Mouse (Mus musculus) embryo, embryonic 10 days (tissue): Measurements from ENCODE around the gene Lca5l.

Experiments used
- DNase-seq: peaks from one replicate; pipeline ENCODE4 v3.0.0-alpha.2; 2015; ENCODE audit warnings: low spot score

Lca5l gene

DNA sequence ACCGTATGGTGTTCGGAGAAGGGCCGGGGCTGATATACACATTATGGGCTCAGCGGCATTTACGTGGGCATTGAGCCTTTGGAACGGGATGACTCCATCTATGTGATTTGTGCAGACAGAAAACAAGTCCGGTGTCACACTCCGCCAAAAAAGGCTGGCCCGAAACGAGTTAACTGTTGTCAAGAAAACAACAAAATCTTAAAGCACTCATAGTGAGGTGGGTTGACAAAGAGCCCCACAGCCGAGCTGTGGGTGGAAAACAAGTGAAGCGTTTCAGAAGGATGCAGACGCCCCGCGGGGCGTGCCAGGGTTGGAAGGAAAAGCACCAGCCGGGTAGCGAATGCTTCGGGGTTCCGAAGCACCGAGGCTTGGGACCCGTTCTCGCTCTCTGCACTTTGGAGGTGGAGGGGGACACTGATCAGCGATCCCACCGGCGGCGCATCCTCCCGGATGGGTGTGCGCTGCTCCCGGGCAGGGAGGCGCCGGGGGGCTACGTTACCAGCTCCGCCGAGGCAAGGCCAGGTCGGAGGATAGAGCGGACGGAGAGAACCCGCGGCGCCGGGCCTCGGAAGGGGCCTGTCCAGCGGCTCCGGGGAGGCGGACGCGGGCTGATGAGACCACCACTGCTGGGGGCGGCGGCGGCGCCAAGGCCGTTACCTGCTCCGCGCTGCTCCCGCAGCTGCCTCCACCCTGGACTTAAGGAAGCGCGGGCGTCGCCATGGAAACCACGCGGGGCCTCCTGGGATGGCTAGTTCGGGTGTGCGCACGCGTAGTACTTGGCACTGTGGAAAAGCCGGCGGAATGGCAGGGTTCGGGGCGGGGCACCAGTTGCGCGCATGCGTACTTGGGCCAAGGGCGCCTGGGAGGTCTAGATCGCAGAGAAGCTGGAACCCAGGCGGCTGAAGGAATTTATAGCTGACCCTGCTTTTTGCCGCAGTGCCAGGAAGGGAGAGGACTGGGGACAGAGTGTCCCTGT is at the start of gene Lca5l:
Lca5l (minus strand) TSS at position 741 of the 976 bp plus-strand sequence.
- DNase-seq: peak; percentile 100

DNA sequence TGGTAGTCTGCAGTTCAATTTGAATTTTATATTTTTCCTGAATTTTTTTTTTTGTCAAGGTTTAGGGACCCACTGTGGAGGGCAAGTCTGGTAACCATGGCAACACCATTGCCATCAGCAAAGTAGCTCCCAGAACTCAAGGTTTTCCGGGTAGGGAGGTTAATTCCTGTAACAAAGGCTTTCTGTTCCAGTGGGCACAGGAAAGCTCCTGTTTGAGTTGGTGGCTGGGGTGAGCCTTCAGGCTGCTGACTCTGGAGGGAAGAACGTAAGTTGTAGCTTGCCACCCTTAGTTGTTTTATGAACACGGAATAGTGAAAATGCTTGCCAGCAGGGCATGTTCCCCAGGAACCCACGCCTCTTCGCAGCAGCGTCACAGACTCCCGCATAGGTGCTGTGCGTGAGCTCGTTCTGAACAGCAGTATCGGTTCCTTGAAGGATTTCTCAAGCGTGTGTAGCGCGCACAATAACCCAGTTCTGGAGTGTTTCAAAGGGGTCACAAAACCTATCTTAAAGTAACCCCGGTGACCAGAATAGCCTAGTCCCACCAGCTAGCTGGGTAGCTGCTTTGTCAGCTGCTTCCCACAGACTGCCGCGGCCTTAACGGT is 43.4 kb upstream of the Lca5l start, which contains the start of gene B3galt5:
B3galt5 (plus strand) TSS at position 436 of the 605 bp plus-strand sequence.
- peak; percentile 5 for DNase-seq

DNA sequence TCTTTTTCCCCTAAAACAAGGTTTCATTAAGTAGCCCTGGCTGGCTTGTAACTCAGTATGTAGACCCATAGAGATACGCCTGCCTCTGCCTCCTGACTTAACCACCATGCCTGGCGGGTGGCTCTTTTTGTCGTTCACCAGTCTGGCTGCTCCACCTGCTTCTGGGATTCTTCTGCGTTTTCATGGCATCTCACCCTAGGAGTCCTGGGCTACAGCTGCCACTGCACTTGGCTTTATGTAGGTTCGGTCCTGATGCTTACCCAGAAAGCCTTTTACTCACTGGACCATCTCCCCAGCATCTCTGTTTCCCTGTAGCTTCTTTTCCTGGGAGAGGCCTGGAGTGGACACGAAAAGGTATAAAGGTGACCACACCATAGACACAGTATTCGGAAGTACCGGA is 41.9 kb upstream of the Lca5l start:
- DNase-seq: no peak

DNA sequence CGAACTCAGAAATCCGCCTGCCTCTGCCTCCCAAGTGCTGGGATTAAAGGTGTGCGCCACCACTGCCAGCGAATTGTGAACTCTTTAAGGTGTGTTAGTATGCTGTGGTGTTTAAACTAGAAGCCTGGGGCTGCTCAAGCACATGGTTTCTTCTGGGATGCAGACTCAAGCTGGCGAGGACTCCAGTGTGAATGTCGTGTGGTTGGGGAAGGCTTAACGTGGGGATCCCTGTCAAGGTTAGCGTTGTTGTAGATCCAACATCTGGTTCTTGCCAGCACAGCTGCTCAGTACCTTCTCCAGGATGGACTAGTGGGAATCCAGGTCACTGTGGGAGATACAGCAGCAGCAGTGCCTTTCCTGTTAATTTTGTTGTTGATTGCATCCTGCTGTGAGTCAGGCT is 39.9 kb upstream of the Lca5l start:
- no peak for DNase-seq

DNA sequence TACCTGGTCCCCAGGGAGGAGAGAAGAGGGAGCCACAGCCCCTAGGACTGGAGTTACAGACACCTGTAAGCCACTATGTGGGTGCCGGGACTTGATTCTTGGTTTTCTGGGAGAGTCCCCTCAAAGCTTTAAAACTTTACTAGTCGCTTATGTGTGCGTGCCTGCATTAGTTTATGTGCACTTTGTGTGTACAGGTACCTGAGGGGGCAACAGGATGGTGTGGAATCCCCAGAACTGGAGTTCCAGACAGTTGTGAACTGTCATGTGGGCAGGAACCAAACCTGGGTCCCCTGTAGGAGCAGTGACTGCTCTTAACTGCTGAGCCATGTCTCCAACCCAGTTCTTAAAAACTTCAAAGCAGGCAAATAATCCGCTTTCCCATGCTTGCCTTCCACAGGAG is 39.2 kb upstream of the Lca5l start:
- DNase-seq: no peak

DNA sequence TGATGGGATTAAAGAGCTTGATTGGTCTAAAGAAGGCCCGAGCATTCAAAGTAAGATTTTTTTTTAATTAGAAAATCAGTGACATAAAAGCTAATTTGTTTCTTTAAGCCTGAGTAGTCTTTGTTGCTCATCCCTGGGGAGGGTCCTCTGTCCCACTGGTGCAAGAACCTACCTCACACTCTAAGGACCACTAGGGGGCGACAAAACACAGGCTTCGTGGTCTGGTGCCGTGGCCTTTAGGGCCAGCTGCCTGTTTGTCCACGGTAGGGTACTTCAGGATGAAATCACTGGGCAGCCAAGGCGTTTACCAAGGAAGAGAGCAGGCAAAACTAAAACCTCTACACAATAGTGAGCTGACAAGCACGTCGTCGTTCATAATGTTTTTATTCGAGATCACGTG is 38.3 kb upstream of the Lca5l start:
- peak; percentile 94 for DNase-seq

DNA sequence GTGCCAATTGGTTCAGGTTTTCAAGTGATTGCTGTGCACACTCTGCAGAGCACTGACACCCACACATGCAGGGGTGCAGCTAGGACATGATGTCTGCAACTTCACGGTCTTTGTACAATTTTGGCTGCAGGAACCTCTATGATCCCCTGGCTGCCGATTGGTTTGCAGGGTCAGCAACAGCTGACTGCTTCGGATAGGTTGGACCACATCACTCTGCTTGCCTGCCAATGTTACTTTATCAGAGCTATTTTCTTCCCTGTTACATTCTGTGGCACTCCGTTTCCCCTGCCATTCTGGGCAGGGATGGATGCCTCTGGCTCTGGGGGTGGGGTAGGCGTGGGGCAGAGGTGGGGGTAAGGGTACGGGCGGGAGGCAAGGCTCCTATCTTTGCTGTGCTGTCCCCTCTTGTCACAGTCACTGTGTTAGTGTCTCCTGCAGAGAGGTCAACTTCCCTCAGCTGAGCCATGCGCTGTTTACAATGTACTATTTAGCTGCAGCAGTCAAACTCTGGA is 37.0 kb upstream of the Lca5l start:
- DNase-seq: no peak

DNA sequence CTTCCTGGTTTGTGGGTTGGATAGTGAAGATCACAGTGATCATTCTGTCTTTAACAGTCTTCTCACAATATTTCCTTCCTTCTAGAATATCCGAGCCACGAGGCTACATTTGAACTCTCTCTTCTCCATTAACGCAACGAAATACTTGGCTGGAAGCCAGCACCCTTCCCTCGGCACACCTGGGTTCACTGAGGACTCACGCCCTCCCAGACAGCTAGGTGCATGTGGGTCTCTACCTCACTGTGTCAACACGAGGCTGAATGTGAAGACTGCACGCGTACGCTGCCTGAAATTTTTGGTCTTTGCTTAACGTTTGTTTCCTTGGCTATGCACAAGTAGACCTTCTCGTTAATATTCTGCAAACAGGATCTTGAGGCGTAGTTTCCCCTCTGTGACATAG is 36.4 kb upstream of the Lca5l start:
- DNase-seq: no peak

DNA sequence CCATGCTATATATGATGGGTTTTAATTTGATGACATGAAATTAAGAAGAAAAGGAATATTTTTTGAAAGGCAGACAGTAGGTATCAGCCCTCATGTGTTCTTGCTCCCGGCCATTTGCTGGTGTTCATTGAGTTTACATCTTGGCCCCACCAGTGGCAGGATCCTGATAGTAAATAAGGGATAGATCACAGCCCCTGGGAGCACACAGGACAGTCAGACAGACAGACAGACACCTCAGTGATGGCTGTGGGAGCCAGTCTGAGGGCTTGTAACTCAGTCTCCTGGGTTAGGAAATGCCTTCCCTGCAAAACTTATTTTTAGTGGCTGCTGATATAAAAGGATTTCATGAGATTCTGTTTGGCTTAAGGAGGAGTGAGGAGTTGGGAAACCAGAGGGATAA is 30.4 kb upstream of the Lca5l start:
- no peak for DNase-seq

DNA sequence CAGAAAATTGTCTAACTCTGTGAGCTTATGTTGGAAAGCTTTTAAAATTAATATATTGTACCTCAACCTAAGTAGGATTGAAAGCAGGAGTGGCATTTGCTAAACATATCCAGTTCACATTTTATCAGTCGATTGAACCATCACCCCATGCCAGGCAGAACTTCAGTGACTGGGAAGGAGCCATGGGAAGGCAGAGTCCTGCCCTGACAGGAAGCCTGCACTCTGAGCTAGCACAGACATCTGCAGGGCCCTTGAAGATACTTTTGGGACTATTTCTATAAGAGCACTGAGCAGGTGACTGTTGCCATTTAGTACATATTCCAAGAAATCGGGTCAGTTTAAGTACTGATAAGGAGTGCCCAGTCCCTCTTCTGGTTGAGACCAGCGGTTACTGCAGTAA is 29.9 kb upstream of the Lca5l start:
- DNase-seq: no peak

DNA sequence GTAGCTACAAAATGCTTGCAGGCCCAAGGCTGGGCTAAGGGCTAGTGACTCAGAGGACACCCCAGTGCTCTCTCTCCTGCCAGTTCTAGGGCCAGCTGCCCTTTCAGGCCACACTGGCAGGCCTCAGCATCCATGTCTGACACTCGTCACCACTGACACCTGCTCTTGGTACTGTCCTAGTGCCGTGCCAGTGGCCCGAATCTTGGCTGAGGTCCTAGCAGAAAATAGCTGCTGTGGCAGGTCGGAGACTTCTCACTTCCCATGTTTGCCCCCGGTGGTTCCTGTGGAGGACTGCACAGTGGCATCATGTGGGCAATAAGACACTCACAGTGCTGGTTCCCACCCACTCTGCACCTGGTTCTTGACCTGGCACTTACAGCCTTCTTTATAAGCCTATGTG is 29.4 kb upstream of the Lca5l start:
- no peak for DNase-seq

DNA sequence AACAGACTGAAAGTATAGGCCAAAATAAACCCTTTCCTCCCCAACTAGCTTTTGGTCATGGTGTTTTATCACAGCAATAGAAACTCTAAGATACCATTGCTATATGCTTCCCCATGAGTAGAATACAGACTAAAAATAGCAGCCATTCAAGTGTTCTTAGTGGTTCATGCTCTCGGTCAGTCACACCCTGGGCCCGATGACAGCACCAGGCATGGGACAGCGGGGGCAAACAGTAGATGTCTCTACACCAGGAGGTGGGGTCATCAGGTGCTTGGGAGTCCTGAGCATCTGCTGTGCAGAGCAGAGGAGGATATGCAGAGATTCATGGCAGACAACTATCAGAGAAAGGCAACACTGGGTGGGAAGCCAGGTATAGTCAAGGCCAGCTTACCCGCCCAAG is 21.0 kb upstream of the Lca5l start:
- DNase-seq: no peak

DNA sequence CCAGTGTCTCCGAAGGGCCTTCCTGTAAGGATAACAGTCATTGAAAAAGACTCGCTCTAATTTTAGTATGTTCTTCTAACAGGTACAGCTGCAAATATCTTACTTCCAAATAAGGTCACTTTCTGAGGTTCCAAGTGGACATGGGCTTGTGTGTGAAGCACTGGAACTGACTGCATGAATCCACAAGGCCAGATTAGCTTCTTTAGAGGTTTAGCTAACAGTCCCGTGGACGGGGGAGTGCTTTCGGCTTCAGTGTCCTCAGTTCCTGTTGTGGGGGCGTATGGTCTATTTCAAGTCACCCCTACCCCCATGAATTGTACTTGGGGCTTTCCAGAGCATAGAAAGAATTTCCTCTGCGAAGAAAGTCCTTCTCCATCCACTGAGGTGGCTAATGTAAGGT is 18.8 kb upstream of the Lca5l start:
- no peak for DNase-seq

DNA sequence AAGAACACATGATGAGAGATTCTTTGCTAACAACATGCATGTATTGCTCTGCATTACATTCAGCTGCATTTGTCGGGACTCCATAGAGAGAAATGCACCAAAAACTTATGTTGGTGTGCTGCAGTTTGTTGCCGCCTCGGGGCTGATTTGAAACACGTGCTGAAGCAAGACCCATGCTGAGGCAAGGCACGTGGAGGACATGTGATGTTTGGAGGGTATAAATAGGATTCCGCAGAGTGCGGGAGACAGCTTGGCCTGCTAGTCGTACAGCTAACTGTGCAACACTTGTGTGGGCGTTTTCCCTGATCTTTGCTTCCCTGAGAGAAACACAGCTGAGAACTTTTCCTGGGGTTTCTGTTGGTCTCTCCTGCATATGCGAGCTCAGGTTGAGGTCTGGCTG is 17.7 kb upstream of the Lca5l start:
- no peak for DNase-seq

DNA sequence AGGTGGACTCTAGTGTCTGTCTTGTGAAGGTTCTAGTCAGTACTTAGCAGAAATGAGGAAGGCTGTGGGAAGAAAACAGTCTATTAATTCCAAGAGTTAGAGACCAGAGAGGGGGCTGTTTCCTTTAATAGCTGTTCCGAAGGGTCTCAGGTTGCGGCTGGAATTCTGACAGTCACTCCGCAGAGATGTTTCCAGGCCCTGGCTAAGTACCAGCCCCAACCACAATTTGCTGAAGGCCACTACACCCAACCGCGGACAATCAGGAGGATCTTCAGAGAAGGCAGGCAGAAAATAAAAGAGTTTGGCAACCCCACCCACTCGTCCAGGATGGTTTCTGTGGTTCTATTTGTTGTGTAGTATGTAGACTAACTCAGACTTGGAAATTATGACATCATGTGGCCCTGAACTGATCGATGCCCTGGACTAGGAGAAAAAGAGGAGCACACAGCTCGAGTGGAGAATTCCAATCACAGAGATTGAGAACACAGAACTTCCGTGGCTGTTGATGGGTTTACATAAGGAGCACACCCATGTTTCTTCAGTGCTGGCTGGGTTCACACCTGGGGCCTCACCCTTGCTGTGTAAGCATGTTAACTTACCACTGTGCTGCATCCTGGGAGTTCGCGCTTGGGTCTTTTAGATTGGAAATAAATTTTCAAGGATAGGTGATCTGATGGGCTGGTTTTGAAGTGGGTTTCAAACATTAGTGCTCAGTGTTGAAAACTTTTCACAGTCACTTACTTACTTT is 9.6 kb upstream of the Lca5l start:
- no peak for DNase-seq

DNA sequence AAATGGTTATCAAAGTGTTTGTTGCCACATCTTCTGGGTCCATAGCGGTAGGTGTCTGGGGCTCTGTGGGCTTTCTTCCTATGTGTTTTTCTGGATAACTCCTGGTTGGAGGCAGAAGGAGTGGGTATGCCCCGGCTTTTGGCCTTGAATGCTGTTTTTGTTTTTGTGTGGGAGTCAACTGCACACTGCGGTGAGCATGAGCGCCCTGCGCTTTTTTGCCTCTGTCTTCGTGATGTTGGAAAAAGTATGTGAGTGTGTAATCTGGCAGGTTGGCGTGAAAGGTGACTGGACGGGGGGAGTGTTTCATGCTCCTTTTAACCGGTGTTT is 8.6 kb upstream of the Lca5l start:
- no peak for DNase-seq

DNA sequence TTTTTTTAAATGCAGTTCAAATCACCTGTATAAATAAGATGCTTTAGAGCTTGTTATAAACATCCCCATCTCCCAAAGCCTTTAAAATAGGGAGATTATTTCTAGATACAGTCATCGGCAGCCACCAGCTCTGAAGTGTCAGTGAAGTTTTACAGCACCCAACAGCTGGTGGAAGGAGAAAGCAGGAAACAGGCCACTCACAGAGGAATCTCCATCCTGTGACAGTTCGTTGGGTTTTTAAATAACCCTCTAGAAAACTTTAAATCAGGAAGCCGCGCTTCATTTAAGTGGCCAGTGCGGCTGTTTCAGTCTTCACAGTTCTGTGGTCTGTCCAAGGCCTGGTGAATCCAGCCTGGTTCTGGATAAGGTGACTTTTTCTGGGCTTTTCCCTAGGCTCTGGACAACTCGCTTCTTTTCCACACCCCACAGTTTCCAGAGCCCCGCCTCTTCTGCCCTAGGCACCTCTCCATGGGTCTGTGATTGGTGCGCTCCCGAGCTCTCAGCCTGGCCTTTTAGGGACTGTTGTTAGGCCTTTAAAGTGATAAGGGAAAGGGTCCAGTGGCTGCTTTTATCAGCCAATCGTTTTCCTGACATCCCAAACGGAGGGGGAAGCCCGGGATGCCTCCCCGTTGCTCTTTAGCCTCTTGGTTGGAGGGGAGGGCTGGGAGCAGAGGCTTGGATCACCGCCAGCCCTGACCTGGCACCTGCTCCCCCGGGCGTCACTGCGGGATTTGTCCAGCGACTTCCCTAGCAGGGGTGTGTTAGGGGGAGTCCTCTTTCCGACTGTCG is 8.0 kb upstream of the Lca5l start, which contains the start of gene Sh3bgr:
Sh3bgr (plus strand) TSS at position 538 of the 789 bp plus-strand sequence.
- DNase-seq: peak; percentile 67

DNA sequence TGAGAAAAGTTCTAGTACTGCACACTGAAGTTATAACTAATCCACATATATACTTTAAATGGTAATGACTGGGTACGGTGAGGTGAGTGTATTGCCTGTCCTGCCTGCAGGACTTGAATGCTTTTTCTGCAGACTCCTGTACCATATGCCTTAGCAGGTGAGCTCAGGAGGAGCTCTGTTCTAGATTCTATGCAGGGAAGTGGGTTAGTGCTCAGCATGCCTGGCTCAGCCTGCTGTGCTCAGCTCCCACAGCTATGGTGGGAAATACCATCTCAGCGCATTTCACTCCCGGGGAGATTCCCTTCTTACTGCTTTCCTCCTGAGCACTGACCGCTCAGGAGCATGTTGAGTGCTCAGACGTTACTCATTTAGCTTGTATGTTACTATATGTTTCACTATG is 4.5 kb downstream of the Lca5l start:
- no peak for DNase-seq

DNA sequence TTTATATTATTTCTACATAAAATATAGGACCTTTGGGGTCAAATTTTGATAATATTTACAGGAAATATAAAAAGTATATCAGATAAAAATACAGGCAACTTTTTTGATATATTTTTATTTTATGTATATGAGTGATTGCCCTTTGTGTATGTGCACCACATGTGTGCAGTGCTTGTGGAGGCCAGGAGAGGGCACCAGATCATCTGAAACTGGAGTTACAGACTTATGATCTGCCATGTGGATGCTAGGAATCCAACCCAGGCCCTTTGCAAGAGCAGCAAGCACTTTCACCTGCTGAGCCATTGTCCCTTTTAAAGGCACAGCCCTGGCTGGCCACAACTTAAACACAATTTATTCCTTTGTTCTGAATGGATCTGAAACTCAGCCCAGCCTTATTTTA is 12.9 kb downstream of the Lca5l start:
- no peak for DNase-seq

DNA sequence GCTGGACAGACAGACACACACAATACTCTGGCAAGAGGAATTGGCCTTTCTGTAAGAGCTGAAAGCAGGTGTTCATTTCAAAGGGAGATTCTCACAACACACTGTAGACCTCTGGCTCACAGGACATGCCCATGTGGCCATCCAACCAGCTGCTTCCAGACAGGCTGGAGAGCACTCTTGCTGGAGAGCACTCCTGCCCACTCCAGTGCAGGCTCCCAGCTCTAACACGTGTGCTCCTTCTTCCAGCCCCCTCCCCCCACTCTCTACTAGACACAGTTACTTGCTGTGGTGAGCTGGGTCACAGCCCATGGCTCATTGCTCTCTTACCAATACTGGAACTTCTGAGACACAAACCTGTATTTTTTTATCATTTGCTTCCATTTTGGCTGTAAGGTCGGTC is 16.7 kb downstream of the Lca5l start:
- no peak for DNase-seq

DNA sequence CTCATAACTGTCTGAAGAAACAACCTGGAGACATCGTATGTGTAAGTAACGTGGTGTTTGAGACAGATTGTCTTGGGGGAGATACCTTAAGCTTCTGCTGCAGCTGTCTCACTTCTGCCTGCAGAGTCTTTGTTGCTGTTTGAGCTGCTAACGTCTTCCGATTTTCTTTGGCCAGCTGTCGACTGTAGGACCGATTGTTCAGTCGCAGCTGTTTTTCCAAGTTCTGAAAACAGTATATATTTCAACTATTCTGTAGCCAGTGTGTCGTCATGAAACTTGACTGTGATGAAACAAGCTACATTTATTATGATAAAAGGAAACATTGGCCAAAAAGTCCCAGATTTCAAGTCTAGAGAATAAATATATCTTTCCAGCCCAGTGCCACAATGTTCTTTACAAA is 18.4 kb downstream of the Lca5l start:
- no peak for DNase-seq

DNA sequence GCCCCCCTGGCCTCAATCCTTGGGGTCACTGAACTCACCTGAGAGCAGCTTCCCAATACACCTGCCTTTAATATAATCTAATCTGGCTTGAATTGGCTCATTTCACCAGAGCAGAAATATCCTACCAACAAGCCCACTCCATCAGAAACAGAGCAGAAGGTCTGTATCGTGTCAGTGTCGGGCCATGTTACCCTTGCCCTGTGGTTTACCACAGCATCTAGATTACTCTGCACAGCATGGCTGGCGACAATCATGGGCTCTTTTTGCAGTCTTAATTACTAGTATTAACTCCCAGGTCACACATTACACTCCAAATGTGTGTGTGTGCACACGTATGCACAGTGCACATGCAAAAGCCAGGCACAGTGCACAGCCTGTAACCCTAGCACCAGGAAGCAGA is 23.2 kb downstream of the Lca5l start:
- no peak for DNase-seq
